Mouse (Mus musculus): Measurements from ENCODE around the gene Irs3. TPM values are rescaled to one million over a fixed set of nuclear protein-coding genes. Genes with fewer than 3 reads are reported as not detected.

The Irs3 gene
- polyA plus RNA-seq, 1 experiment from 2014 or later, result 0.09 TPM

- Histone ChIP-seq H3K36me3 (ENCODE audit: inconsistent target) (peaks cover 22% of the 10 kb centered on the region), H3K4me3 (ENCODE audit: inconsistent target) (no peak overlapping the region), H3K27ac (no peak overlapping the region), H3K79me2 (ENCODE audit: inconsistent target) (no peaks in the 10 kb centered on the region)
- 8% methylated on average over 44 of the region's 44 CpGs for WGBS (ENCODE audit: missing documents)
These were observed 343 bp downstream of the Irs3 start for GRCm38 (mm10) chr5:137645091-137645651.

GRCm38 (mm10) chr5:137644484-137644883 is 1.0 kb downstream of the Irs3 start:
- Histone ChIP-seq H3K79me2 (ENCODE audit: inconsistent target) (no peaks in the 10 kb centered on the region), H3K4me3 (ENCODE audit: inconsistent target) (no peak overlapping the region), H3K27ac (no peak overlapping the region), H3K36me3 (ENCODE audit: inconsistent target) (peaks cover 29% of the 10 kb centered on the region)
- WGBS (ENCODE audit: missing documents), result 79% methylated on average over 14 of the region's 19 CpGs

GRCm38 (mm10) chr5:137642886-137643285 is 2.6 kb downstream of the Irs3 start:
- Histone ChIP-seq H3K36me3 (ENCODE audit: inconsistent target) (peaks cover 43% of the 10 kb centered on the region), H3K27ac (no peak overlapping the region), H3K4me3 (ENCODE audit: inconsistent target) (no peak overlapping the region), H3K79me2 (ENCODE audit: inconsistent target) (no peaks in the 10 kb centered on the region; the same call in 1 of the 2 replicates)
- 84% methylated on average over 4 of the region's 4 CpGs for WGBS (ENCODE audit: missing documents)

DNA sequence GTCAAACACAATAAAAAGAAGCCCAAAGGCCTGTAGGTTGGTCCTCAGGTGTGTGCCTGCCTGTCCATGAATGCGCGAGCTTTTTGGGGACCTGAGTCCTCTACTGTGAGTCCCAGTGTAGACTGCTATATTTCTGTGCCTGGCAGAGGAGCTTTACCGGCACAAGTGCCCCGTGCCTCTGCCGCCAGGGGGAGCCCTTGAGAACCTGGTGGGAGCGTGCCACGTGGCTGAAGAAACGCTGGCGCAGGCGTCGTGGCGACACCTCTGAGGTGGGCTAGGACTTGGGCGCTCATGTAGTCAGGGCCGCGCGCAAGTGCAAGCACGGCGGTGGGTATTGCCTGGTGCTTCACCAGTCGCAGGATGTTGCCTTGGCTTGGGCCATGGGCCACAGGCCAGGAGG is 4.5 kb downstream of the Irs3 start, which contains the start of gene Sap25:
Sap25 (plus strand) TSS at position 281 of the 400 bp plus-strand sequence.
- H3K27ac ChIP-seq, result no peak within 1 kb of the TSS
- H3K79me2 ChIP-seq (ENCODE audit: inconsistent target), result peaks cover 12% of the 10 kb centered on the region; the same call in 1 of the 2 replicates
- H3K4me3 ChIP-seq (ENCODE audit: inconsistent target), result no peak within 1 kb of the TSS
- H3K36me3 ChIP-seq (ENCODE audit: inconsistent target), result peaks cover 62% of the 10 kb centered on the region
- WGBS (ENCODE audit: missing documents), result 81% methylated on average over 13 of the region's 19 CpGs

GRCm38 (mm10) chr5:137639472-137639871 is 6.0 kb downstream of the Irs3 start:
- Histone ChIP-seq H3K4me3 (ENCODE audit: inconsistent target) (no peak overlapping the region), H3K79me2 (ENCODE audit: inconsistent target) (peaks cover 28% of the 10 kb centered on the region), H3K27ac (no peak overlapping the region), H3K36me3 (ENCODE audit: inconsistent target) (peaks cover 74% of the 10 kb centered on the region)
- WGBS (ENCODE audit: missing documents), result 97% methylated on average over 7 of the region's 7 CpGs

DNA sequence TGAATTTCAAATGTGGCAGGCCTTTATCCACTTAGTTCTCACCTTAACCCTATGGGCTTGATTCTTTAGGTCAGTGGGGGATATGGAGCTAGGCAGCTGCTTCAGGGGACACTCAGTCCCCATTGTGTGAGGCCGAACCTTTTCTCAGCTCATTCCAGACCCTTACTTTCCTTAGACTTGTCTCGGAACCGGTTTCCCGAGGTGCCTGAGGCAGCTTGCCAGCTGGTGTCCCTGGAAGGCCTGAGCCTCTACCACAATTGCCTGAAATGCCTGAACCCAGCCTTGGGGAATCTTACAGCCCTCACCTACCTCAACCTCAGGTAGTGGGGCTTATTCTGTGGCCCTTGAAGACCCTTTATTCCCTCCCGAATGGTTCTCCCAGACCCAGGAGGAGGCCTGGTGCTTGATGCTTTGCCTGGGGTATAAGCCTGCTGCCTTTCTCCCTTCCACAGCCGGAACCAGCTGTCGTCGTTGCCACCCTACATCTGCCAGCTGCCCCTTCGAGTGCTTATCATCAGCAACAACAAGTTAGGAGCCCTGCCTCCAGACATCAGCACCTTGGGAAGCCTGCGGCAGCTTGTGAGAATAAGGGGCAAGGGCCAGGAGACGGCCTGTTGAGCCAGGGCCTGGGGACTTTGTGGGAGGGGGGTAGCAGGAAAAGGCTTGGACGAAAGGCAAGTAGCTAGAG is 12.0 kb downstream of the Irs3 start:
- Histone ChIP-seq H3K4me3 (ENCODE audit: inconsistent target) (no peak overlapping the region), H3K79me2 (ENCODE audit: inconsistent target) (peaks cover 75% of the 10 kb centered on the region), H3K36me3 (ENCODE audit: inconsistent target) (peaks cover 53% of the 10 kb centered on the region), H3K27ac (no peak overlapping the region)
- 91% methylated on average over 11 of the region's 12 CpGs for WGBS (ENCODE audit: missing documents)

GRCm38 (mm10) chr5:137631591-137631990 is 13.9 kb downstream of the Irs3 start:
- H3K79me2 ChIP-seq (ENCODE audit: inconsistent target), result peaks cover 68% of the 10 kb centered on the region
- H3K4me3 ChIP-seq (ENCODE audit: inconsistent target), result peak overlapping the region; percentile 98
- peaks cover 33% of the 10 kb centered on the region for H3K36me3 ChIP-seq (ENCODE audit: inconsistent target)
- H3K27ac ChIP-seq, result peak overlapping the region; percentile 100
- 0% methylated on average over 4 of the region's 4 CpGs for WGBS (ENCODE audit: missing documents)

DNA sequence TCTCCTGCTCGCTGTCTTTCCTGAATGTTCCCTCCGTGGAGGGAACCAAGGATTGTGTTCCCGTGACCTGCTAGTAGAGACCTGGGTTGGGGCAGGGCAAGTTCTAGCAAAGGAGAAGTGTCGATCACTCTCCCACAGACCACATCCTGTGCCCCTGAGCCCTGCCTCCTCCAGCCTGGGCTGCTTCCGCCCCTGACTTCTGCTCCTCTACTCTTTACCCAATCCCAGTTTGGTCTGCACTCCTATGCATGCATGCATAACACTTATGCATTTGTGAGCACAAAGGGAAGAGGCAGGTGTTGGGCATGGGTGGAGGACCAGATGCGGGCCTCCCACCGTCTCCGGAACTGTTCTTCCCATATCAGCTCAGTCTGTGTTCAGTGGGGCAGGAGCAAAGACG is 14.3 kb downstream of the Irs3 start:
- peak overlapping the region; percentile 98 for H3K4me3 ChIP-seq (ENCODE audit: inconsistent target)
- H3K79me2 ChIP-seq (ENCODE audit: inconsistent target), result peaks cover 64% of the 10 kb centered on the region
- 3% methylated on average over 9 of the region's 9 CpGs for WGBS (ENCODE audit: missing documents)
- H3K27ac ChIP-seq, result peak overlapping the region; percentile 100
- peaks cover 29% of the 10 kb centered on the region for H3K36me3 ChIP-seq (ENCODE audit: inconsistent target)

- Histone ChIP-seq H3K79me2 (ENCODE audit: inconsistent target) (peaks cover 58% of the 10 kb centered on the region), H3K4me3 (ENCODE audit: inconsistent target) (peak overlapping the region; percentile 98), H3K36me3 (ENCODE audit: inconsistent target) (peaks cover 23% of the 10 kb centered on the region), H3K27ac (peak overlapping the region; percentile 100)
- WGBS (ENCODE audit: missing documents), result 8% methylated on average over 3 of the region's 3 CpGs
These were observed 14.9 kb downstream of the Irs3 start for GRCm38 (mm10) chr5:137630602-137631001.

GRCm38 (mm10) chr5:137629906-137630545 is 15.5 kb downstream of the Irs3 start:
- Histone ChIP-seq H3K4me3 (ENCODE audit: inconsistent target) (peak overlapping the region; percentile 98), H3K27ac (peak overlapping the region; percentile 100), H3K36me3 (ENCODE audit: inconsistent target) (peaks cover 19% of the 10 kb centered on the region), H3K79me2 (ENCODE audit: inconsistent target) (peaks cover 53% of the 10 kb centered on the region)
- WGBS (ENCODE audit: missing documents), result 2% methylated on average over 5 of the region's 6 CpGs

DNA sequence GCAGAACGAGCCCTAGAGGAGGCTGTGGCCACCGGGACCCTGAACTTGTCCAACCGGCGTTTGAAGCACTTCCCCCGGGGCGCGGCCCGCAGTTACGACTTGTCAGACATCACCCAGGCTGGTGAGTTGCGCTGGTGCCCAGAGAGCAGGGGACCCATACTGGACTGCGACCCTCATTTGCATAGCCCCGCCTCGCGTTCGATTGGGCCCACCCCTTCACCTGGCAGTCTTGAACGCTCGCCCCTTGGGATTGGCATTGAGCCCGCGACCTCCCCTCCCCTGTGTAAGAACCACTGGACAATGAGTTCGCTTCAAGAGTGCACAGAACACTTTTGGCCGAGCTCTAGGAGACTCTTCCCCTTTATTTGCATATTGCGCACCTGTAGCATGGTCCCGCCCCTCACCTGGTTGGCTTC is 16.2 kb downstream of the Irs3 start:
- Histone ChIP-seq H3K36me3 (ENCODE audit: inconsistent target) (peaks cover 14% of the 10 kb centered on the region), H3K27ac (peak overlapping the region; percentile 100), H3K79me2 (ENCODE audit: inconsistent target) (peaks cover 46% of the 10 kb centered on the region), H3K4me3 (ENCODE audit: inconsistent target) (peak overlapping the region; percentile 98)
- under 1% methylated on average over 23 of the region's 23 CpGs for WGBS (ENCODE audit: missing documents)

GRCm38 (mm10) chr5:137628498-137629305 is 16.8 kb downstream of the Irs3 start, which contains the start of the genes Fbxo24, Lrch4 and Gm20605:
Gene Fbxo24 (minus strand): TSS chr5:137629002.
Gene Lrch4 (plus strand): TSS chr5:137629121.
Gene Gm20605 (plus strand): TSS chr5:137629175.
- peaks cover 39% of the 10 kb centered on the region for H3K79me2 ChIP-seq (ENCODE audit: inconsistent target)
- H3K27ac ChIP-seq, result peak within 1 kb of the TSS; percentile 100
- 3% methylated on average over 42 of the region's 46 CpGs for WGBS (ENCODE audit: missing documents)
- peaks cover 8% of the 10 kb centered on the region for H3K36me3 ChIP-seq (ENCODE audit: inconsistent target)
- H3K4me3 ChIP-seq (ENCODE audit: inconsistent target), result peak within 1 kb of the TSS; percentile 98

DNA sequence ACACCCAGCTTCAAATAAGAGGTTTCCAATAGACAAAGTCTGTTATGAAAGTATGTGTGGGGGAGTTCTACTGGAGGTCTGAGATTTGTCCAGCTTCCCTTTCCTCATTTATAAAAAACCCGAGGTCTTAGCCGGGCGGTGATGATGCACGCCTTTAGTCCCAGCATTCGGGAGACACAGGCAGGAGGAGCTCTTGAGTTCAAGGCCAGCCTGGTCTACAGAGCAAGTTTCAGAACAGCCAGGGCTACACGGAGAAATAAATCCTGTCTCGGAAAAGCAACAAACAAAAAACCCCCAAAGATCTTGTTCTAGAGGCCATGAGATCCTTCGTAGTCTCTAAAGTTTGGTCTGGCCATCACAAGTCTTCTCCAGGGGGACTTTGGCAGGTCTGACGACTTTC is 17.5 kb downstream of the Irs3 start:
- Histone ChIP-seq H3K79me2 (ENCODE audit: inconsistent target) (peaks cover 32% of the 10 kb centered on the region), H3K36me3 (ENCODE audit: inconsistent target) (peaks cover under 1% of the 10 kb centered on the region; the same call in 1 of the 2 replicates), H3K27ac (peak overlapping the region; percentile 82), H3K4me3 (ENCODE audit: inconsistent target) (peak overlapping the region; percentile 65)
- 3% methylated on average over 9 of the region's 9 CpGs for WGBS (ENCODE audit: missing documents)

DNA sequence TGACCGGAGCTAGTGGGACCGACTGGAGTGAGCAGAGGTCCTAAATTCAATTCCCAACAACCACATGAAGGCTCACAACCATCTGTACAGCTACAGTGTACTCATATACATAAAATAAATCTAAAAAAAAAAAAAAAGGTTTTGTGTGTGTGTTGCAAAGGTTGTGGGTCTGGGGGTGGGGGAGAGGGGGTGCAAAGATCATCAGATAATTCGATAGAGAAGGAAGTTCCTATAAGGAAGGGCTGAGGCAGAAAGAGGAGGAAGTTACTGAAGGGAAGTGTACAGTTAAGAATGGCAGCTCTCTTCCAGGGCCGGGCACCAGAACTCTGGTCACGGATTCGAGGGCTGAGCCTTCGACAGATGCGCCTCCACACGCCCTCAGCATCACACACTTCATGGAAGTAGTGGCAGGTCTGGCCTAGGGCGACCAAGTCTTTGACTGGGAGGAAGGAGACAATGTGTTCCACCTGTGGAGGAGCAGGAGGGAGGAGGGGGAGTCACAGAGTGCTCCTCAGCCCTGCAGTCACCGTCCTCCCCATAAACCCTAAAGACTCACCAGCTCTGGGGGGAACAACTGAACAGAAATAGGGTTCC is 21.5 kb downstream of the Irs3 start:
- H3K36me3 ChIP-seq (ENCODE audit: inconsistent target), result no peaks in the 10 kb centered on the region
- no peak overlapping the region for H3K4me3 ChIP-seq (ENCODE audit: inconsistent target)
- H3K79me2 ChIP-seq (ENCODE audit: inconsistent target), result no peaks in the 10 kb centered on the region; the same call in 1 of the 2 replicates
- WGBS (ENCODE audit: missing documents), result 18% methylated on average over 11 of the region's 11 CpGs
- H3K27ac ChIP-seq, result peak overlapping the region; percentile 57

All from macrophage (primary cell).